Mouse (Mus musculus) intestine, embryonic 15.5 days (tissue): ENCODE data around the gene Mast3. TPM values are rescaled to one million over a fixed set of nuclear protein-coding genes. Genes with fewer than 3 reads are reported as not detected.
A peak's percentile ranks its signal among the peaks of the same experiment; 100 is the strongest.

Source experiments
- ATAC-seq: fragments of 200-750 bp; cut with Nextera tagmentation; 2 replicates; pipeline ENCODE4 v1.8.0; 2017; ENCODE audit warnings: moderate TSS enrichment, moderate library complexity
- H3K27ac ChIP-seq: fragments of 300-500 bp; sonication (generic); 2 replicates; pipeline ENCODE4 v1.5.1; 2015; ENCODE audit warnings: mild to moderate bottlenecking, inconsistent platforms
- H3K27me3 ChIP-seq: fragments of 300-500 bp; sonication (generic); replicated peaks from 2 replicates; pipeline ENCODE4 v1.6.1; 2015; ENCODE audit warnings: inconsistent platforms
- H3K36me3 ChIP-seq: fragments of 300-500 bp; sonication (generic); 2 replicates; pipeline ENCODE4 v1.6.1; 2015; ENCODE audit warnings: inconsistent platforms
- H3K4me1 ChIP-seq: fragments of 300-500 bp; sonication (generic); replicated peaks from 2 replicates; pipeline ENCODE4 v1.6.1; 2015; ENCODE audit warnings: inconsistent platforms
- H3K4me2 ChIP-seq: fragments of 300-500 bp; sonication (generic); replicated peaks from 2 replicates; pipeline ENCODE4 v1.6.1; 2015; ENCODE audit warnings: mild to moderate bottlenecking, inconsistent platforms
- H3K4me3 ChIP-seq: fragments of 300-500 bp; sonication (generic); replicated peaks from 2 replicates; pipeline ENCODE4 v1.5.1; 2015; ENCODE audit warnings: inconsistent platforms
- H3K9ac ChIP-seq: fragments of 300-500 bp; sonication (generic); 2 replicates; pipeline ENCODE4 v1.6.1; 2015; ENCODE audit warnings: inconsistent platforms
- H3K9me3 ChIP-seq: fragments of 300-500 bp; sonication (generic); 2 replicates; pipeline ENCODE4 v1.6.1; 2016; ENCODE audit warnings: inconsistent platforms
- WGBS: fragments of 180-500 bp; shearing (Covaris S2); methylation state at CpG from one replicate; pipeline ENCODE4 v1.1.7; 2015; 5-methylcytosine and 5-hydroxymethylcytosine counted together
- polyA plus RNA-seq: library from polyadenylated mRNA; unstranded; fragments of >200 nt; fragmentation: Nextera tagmentation; extraction: Ambion mirVana; gene quantifications from 2 replicates; pipeline ENCODE4 v1.2.1, GENCODE M21; 2015

The Mast3 gene
- polyA plus RNA-seq, 1 experiment from 2014 or later, result 13.2 TPM

GRCm38 (mm10) chr8:70769858-70770257 lies 35.0 kb downstream of the Mast3 start:
- no peak for ATAC-seq
- H3K27me3 ChIP-seq, result no peaks in the 10 kb centered on the region
- H3K4me1 ChIP-seq, result peaks cover 53% of the 10 kb centered on the region
- no peak overlapping the region for H3K27ac ChIP-seq
- no peak overlapping the region for H3K9ac ChIP-seq
- H3K9me3 ChIP-seq, result no peaks in the 10 kb centered on the region
- H3K36me3 ChIP-seq, result peaks cover 38% of the 10 kb centered on the region
- no peak overlapping the region for H3K4me2 ChIP-seq
- 75% methylated on average over 12 of the region's 12 CpGs for WGBS
- H3K4me3 ChIP-seq, result no peak overlapping the region

- WGBS, result 6% methylated on average over 26 of the region's 26 CpGs
- Histone ChIP-seq H3K4me1 (peaks cover 52% of the 10 kb centered on the region), H3K27me3 (no peaks in the 10 kb centered on the region), H3K9me3 (no peaks in the 10 kb centered on the region), H3K9ac (no peak overlapping the region), H3K4me2 (no peak overlapping the region), H3K36me3 (peaks cover 34% of the 10 kb centered on the region), H3K27ac (no peak overlapping the region), H3K4me3 (no peak overlapping the region)
- peak; percentile 56 for ATAC-seq
Observed at GRCm38 (mm10) chr8:70769359-70769758, 35.5 kb downstream of the Mast3 start.

- Histone ChIP-seq H3K9ac (no peak overlapping the region), H3K4me2 (no peak overlapping the region), H3K27me3 (no peaks in the 10 kb centered on the region), H3K27ac (no peak overlapping the region), H3K4me3 (no peak overlapping the region), H3K4me1 (peaks cover 48% of the 10 kb centered on the region), H3K9me3 (no peaks in the 10 kb centered on the region), H3K36me3 (peaks cover 34% of the 10 kb centered on the region)
- no peak for ATAC-seq
- 80% methylated on average over 16 of the region's 16 CpGs for WGBS
Observed at GRCm38 (mm10) chr8:70768956-70769355, 35.9 kb downstream of the Mast3 start.

- no peak overlapping the region for H3K9ac ChIP-seq
- ATAC-seq, result no peak
- no peak overlapping the region for H3K4me2 ChIP-seq
- H3K27ac ChIP-seq, result no peak overlapping the region
- peaks cover 47% of the 10 kb centered on the region for H3K4me1 ChIP-seq
- no peaks in the 10 kb centered on the region for H3K9me3 ChIP-seq
- WGBS, result 91% methylated on average over 32 of the region's 32 CpGs
- no peak overlapping the region for H3K4me3 ChIP-seq
- H3K27me3 ChIP-seq, result no peaks in the 10 kb centered on the region
- peaks cover 34% of the 10 kb centered on the region for H3K36me3 ChIP-seq
Observed at GRCm38 (mm10) chr8:70768231-70768776, 36.5 kb downstream of the Mast3 start.

GRCm38 (mm10) chr8:70767503-70767902 lies 37.4 kb downstream of the Mast3 start:
- H3K4me1 ChIP-seq, result peaks cover 43% of the 10 kb centered on the region
- H3K4me3 ChIP-seq, result no peak overlapping the region
- H3K27me3 ChIP-seq, result no peaks in the 10 kb centered on the region
- ATAC-seq, result no peak
- no peak overlapping the region for H3K4me2 ChIP-seq
- WGBS, result 78% methylated on average over 6 of the region's 6 CpGs
- H3K36me3 ChIP-seq, result peaks cover 37% of the 10 kb centered on the region
- H3K9ac ChIP-seq, result no peak overlapping the region
- H3K9me3 ChIP-seq, result no peaks in the 10 kb centered on the region
- peak overlapping the region; percentile 89 for H3K27ac ChIP-seq

- 10% methylated on average over 21 of the region's 21 CpGs for WGBS
- Histone ChIP-seq H3K27me3 (no peaks in the 10 kb centered on the region), H3K36me3 (peaks cover 33% of the 10 kb centered on the region), H3K4me2 (peak overlapping the region; percentile 94), H3K4me3 (peak overlapping the region; percentile 56), H3K9ac (peak overlapping the region; percentile 70), H3K9me3 (no peaks in the 10 kb centered on the region), H3K27ac (peak overlapping the region; percentile 89), H3K4me1 (peaks cover 39% of the 10 kb centered on the region)
- peak; percentile 70 for ATAC-seq
Observed at GRCm38 (mm10) chr8:70766571-70767440, 38.0 kb downstream of the Mast3 start.

GRCm38 (mm10) chr8:70765838-70766570 lies 38.9 kb downstream of the Mast3 start:
- H3K27ac ChIP-seq, result peak overlapping the region; percentile 89
- WGBS, result 2% methylated on average over 34 of the region's 34 CpGs
- 0 out of 2 replicates have a peak, but pooled peaks have one; percentile 0 for ATAC-seq
- H3K36me3 ChIP-seq, result peaks cover 25% of the 10 kb centered on the region
- no peaks in the 10 kb centered on the region for H3K9me3 ChIP-seq
- H3K27me3 ChIP-seq, result no peaks in the 10 kb centered on the region
- H3K4me2 ChIP-seq, result peak overlapping the region; percentile 94
- H3K4me1 ChIP-seq, result peaks cover 41% of the 10 kb centered on the region
- H3K4me3 ChIP-seq, result peak overlapping the region; percentile 56
- peak overlapping the region; percentile 70 for H3K9ac ChIP-seq

- Histone ChIP-seq H3K9ac (peak overlapping the region; percentile 28), H3K4me2 (peak overlapping the region; percentile 94), H3K36me3 (peaks cover 19% of the 10 kb centered on the region), H3K4me1 (peaks cover 45% of the 10 kb centered on the region), H3K27ac (peak overlapping the region; percentile 89), H3K4me3 (peak overlapping the region; percentile 56), H3K9me3 (no peaks in the 10 kb centered on the region), H3K27me3 (no peaks in the 10 kb centered on the region)
- ATAC-seq, result no peak
- 72% methylated on average over 9 of the region's 9 CpGs for WGBS
Observed at GRCm38 (mm10) chr8:70765329-70765728, 39.5 kb downstream of the Mast3 start.

- H3K9me3 ChIP-seq, result no peaks in the 10 kb centered on the region
Observed at GRCm38 (mm10) chr8:70764676-70765075, 40.2 kb downstream of the Mast3 start.

GRCm38 (mm10) chr8:70764026-70764425 lies 40.8 kb downstream of the Mast3 start:
- H3K4me1 ChIP-seq, result peaks cover 52% of the 10 kb centered on the region
- H3K9ac ChIP-seq, result no peak overlapping the region
- H3K27me3 ChIP-seq, result no peaks in the 10 kb centered on the region
- H3K4me2 ChIP-seq, result peak overlapping the region; percentile 94
- ATAC-seq, result peak; percentile 55
- H3K4me3 ChIP-seq, result no peak overlapping the region; the same call in 1 of the 2 replicates
- H3K36me3 ChIP-seq, result peaks cover 17% of the 10 kb centered on the region
- 59% methylated on average over 8 of the region's 8 CpGs for WGBS
- peak overlapping the region; percentile 89 for H3K27ac ChIP-seq
- H3K9me3 ChIP-seq, result no peaks in the 10 kb centered on the region

More at GRCm38 (mm10) chr8:70764676-70765075, 40.2 kb downstream of the Mast3 start:
- peaks cover 50% of the 10 kb centered on the region for H3K4me1 ChIP-seq
- peak overlapping the region; percentile 56 for H3K4me3 ChIP-seq
- H3K27ac ChIP-seq, result peak overlapping the region; percentile 89
- H3K27me3 ChIP-seq, result no peaks in the 10 kb centered on the region
- H3K36me3 ChIP-seq, result peaks cover 19% of the 10 kb centered on the region
- no peak for ATAC-seq
- H3K9ac ChIP-seq, result peak overlapping the region; percentile 28; the same call in 1 of the 2 replicates
- peak overlapping the region; percentile 94 for H3K4me2 ChIP-seq
- WGBS, result 80% methylated on average over 13 of the region's 13 CpGs

GRCm38 (mm10) chr8:70763354-70763753 lies 41.5 kb downstream of the Mast3 start:
- no peak overlapping the region for H3K9ac ChIP-seq
- H3K27ac ChIP-seq, result peak overlapping the region; percentile 89
- ATAC-seq, result no peak
- H3K36me3 ChIP-seq, result peaks cover 14% of the 10 kb centered on the region
- H3K9me3 ChIP-seq, result no peaks in the 10 kb centered on the region
- H3K27me3 ChIP-seq, result no peaks in the 10 kb centered on the region
- 7% methylated on average over 3 of the region's 3 CpGs for WGBS
- peak overlapping the region; percentile 44 for H3K4me2 ChIP-seq
- no peak overlapping the region; the same call in 1 of the 2 replicates for H3K4me3 ChIP-seq
- H3K4me1 ChIP-seq, result peaks cover 56% of the 10 kb centered on the region

- no peak overlapping the region for H3K27ac ChIP-seq
- no peak for ATAC-seq
- H3K4me1 ChIP-seq, result peaks cover 53% of the 10 kb centered on the region
- H3K9ac ChIP-seq, result no peak overlapping the region
- H3K4me2 ChIP-seq, result no peak overlapping the region
- H3K4me3 ChIP-seq, result no peak overlapping the region
- peaks cover 17% of the 10 kb centered on the region for H3K36me3 ChIP-seq
- no peaks in the 10 kb centered on the region for H3K27me3 ChIP-seq
- 75% methylated on average over 1 of the region's 1 CpGs for WGBS
- no peaks in the 10 kb centered on the region for H3K9me3 ChIP-seq
Observed at GRCm38 (mm10) chr8:70762118-70762517, 42.7 kb downstream of the Mast3 start.
